Mouse (Mus musculus): Measurements from ENCODE around the gene Samd11.

The Samd11 gene

GRCm38 (mm10) chr4:156255078-156255839 lies at the start of gene Samd11:
Samd11 (minus strand) TSS chr4:156255657.
- peak; percentile 88 for DNase-seq (ENCODE audit: low read depth, low spot score)

GRCm38 (mm10) chr4:156254361-156255077 lies 938 bp downstream of the Samd11 start:
- DNase-seq (ENCODE audit: low read depth, low spot score) = no peak

DNA sequence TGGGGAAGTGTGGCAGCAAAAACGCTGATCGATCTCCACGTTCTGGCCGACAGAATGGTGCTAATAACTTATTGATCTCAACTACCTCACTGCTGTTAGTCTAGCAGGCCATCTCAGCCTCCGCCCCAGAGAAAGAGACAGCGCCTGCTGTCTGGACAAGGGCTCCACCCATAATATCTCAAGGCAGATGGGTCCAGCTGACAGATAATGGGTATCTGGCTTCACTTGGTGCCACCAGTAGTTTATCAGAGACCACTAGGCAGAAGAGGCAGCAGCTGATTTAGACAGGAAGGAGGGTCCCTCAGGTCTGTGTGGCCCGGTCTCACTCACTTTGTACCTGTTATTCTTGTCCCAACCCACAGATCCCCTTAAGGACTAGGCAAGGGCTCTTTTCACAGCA lies 2.4 kb downstream of the Samd11 start:
- DNase-seq (ENCODE audit: low read depth, low spot score) = no peak

- no peak for DNase-seq (ENCODE audit: low read depth, low spot score)
Measured at GRCm38 (mm10) chr4:156252619-156253018, 2.8 kb downstream of the Samd11 start.

DNA sequence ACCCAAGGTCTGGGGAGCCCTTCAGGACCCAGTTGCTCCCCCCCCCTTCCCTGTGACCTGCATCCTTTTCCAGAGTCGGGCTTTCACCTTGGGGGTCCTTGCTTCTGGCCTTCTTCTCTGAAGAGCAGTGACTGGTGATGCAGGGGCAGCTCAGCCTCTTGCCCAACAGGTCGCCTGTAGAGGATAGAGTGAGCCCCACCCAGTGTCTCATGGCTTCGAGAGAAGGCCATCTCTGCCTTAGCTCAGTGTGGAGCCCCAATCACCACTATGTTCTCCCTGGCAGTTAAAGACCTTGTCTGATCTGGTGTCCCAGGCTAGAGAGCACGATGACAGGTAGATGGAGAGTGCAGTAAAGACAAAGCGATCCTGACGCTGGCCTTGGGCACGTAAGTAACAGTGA lies 3.3 kb downstream of the Samd11 start:
- DNase-seq (ENCODE audit: low read depth, low spot score) = no peak

DNA sequence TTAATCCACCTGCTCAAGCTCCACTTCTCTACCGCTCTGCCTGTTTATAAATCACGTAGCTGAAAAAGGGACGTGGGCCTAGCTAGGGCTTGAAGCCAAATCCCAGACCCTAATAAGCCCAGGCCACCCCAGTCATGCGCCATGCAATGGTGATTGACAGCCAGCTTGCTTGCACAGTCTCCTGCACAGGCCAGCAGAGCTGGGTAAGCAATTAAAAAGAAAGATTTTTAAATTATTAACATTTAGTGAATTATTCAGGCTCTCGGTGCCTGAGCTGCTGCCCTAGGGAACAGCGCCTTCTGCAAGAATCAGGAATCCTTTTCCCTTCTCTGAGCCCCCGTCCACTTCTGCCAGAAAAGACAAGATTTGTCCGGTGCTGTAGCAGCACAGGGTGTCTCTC lies 4.4 kb downstream of the Samd11 start:
- no peak for DNase-seq (ENCODE audit: low read depth, low spot score)

- no peak for DNase-seq (ENCODE audit: low read depth, low spot score)
Measured at GRCm38 (mm10) chr4:156249567-156249966, 5.9 kb downstream of the Samd11 start.

DNA sequence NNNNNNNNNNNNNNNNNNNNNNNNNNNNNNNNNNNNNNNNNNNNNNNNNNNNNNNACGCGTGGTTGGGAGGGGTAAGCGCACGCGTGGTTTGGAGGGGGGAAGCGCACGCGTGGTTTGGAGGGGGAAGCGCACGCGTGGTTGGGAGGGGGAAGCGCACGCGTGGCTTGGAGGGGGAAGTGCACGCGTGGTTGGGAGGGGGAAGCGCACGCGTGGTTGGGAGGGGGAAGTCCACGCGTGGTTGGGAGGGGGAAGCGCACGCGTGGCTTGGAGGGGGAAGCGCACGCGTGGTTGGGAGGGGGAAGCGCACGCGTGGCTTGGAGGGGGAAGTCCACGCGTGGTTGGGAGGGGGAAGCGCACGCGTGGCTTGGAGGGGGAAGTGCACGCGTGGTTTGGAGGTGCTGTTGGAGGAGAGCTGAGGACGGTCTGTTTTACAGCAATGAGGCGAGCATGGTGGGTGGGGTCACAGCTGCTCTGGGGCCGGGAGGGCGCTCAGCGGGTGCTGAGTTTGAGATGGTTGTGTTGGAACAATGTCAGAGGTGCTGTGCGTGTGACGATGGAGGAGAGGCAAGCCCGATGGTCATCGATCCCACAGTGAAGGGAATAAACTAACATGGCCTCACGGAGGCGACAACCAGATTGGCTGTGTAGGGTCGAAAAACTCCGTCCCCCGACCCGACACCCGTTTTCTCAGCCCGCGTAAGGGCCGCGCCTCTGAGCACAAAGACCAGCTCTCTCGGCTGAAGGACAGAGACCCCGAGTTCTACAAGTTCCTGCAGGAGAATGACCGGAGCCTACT lies 18.6 kb downstream of the Samd11 start:
- no peak for DNase-seq (ENCODE audit: low read depth, low spot score)

GRCm38 (mm10) chr4:156235808-156236533 lies 19.5 kb downstream of the Samd11 start, which contains the start of gene Noc2l:
Noc2l (plus strand) TSS chr4:156236010.
- DNase-seq (ENCODE audit: low read depth, low spot score) = peak; percentile 87

- no peak for DNase-seq (ENCODE audit: low read depth, low spot score)
Measured at GRCm38 (mm10) chr4:156235360-156235770, 20.1 kb downstream of the Samd11 start.

- peak; percentile 57 for DNase-seq (ENCODE audit: low read depth, low spot score)
Measured at GRCm38 (mm10) chr4:156234701-156235213, 20.7 kb downstream of the Samd11 start, which contains the start of gene Plekhn1. Plekhn1 (minus strand) TSS chr4:156234857.

GRCm38 (mm10) chr4:156234021-156234501 lies 21.4 kb downstream of the Samd11 start:
- no peak for DNase-seq (ENCODE audit: low read depth, low spot score)

DNA sequence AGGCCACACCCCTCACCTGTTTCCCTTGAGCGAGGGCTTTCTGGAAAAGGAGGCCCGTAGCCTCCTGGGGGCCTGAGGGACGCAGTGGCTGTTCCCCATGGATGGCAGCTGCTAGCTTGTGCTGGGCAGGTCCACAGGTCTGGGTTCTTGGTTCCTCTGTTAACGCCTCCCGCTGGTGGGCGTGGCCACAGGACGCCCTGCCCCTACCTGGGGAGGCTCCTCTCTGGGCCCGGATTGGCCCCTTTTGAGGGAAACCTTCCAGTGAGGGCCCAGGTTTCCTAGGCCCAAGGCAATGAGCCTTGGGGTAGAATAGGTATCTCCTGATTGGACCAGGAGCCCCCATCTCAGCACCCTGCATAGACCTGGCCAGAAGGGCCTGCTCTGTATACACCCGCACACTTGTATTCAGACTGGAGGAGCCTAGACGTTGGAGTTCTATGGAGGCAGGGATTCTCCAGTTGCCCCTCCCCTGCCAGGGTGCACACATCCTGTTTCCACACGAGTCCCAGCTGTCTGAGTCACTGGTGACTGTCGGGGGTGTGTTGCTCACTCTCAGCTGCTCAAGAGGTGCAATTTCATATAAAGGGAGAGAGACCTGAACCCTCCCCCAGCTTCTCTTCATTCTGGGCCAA lies 26.9 kb downstream of the Samd11 start:
- no peak for DNase-seq (ENCODE audit: low read depth, low spot score)

- DNase-seq (ENCODE audit: low read depth, low spot score) = no peak
Measured at GRCm38 (mm10) chr4:156227752-156228392, 27.6 kb downstream of the Samd11 start.

- no peak for DNase-seq (ENCODE audit: low read depth, low spot score)
Measured at GRCm38 (mm10) chr4:156224276-156224675, 31.2 kb downstream of the Samd11 start.

- DNase-seq (ENCODE audit: low read depth, low spot score) = no peak
Measured at GRCm38 (mm10) chr4:156219936-156220335, 35.5 kb downstream of the Samd11 start.

DNA sequence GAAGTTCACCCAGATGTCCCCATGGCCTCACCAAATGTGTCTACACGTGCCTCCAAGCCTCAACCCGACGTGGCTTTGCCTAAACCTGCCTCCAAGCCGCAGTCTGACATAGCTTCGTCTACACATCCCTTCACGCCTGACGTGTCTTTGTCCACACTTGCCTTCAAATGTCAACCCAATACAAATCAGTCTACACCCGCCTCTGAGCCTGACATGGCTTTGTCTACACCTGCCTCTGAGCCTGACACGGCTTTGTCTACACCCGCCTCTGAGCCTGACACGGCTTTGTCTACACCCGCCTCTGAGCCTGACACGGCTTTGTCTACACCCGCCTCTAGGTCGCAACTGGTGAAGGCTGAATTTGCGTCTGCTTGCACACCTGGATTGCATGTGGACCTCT lies 37.6 kb downstream of the Samd11 start:
- no peak for DNase-seq (ENCODE audit: low read depth, low spot score)

- DNase-seq (ENCODE audit: low read depth, low spot score) = no peak
Measured at GRCm38 (mm10) chr4:156217022-156217669, 38.3 kb downstream of the Samd11 start.

GRCm38 (mm10) chr4:156216196-156216595 lies 39.3 kb downstream of the Samd11 start:
- DNase-seq (ENCODE audit: low read depth, low spot score) = no peak

Data from retina, postnatal 7 days (tissue).